Mouse (Mus musculus): Measurements from ENCODE around the gene Tas2r137. TPM values are rescaled to one million over a fixed set of nuclear protein-coding genes. Genes with fewer than 3 reads are reported as not detected.

Gene Tas2r137
- total RNA-seq (2022), result under 1 TPM in 2 of 4 experiments, not detected in 2; 0.27 to 0.34 TPM

GRCm38 (mm10) chr6:40490933-40491332 is at the start of gene Tas2r137:
Gene Tas2r137 (plus strand): TSS chr6:40491233.
- DNase-seq, result no peak

DNA sequence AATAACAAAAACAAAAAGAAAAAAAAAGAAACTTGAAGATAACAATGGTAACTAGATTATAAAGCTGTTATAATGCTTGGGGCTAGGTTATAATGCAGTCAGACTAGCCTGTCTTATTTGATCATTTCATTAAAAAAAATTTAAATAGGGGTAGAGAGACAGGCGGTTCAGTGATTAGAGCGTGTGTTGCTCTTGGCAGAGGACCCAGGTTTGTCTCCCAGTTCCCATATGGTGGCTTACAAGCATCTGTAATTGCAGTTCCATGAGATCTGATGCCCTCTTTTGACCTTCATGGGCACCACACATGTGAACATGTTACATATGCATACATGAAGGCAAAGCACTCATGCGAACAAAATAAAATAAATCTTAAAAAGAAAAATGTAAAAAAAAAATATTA is 49.8 kb upstream of the Tas2r137 start:
- DNase-seq, result no peak

- no peak for DNase-seq
Observed at GRCm38 (mm10) chr6:40441755-40442154, 49.3 kb upstream of the Tas2r137 start.

DNA sequence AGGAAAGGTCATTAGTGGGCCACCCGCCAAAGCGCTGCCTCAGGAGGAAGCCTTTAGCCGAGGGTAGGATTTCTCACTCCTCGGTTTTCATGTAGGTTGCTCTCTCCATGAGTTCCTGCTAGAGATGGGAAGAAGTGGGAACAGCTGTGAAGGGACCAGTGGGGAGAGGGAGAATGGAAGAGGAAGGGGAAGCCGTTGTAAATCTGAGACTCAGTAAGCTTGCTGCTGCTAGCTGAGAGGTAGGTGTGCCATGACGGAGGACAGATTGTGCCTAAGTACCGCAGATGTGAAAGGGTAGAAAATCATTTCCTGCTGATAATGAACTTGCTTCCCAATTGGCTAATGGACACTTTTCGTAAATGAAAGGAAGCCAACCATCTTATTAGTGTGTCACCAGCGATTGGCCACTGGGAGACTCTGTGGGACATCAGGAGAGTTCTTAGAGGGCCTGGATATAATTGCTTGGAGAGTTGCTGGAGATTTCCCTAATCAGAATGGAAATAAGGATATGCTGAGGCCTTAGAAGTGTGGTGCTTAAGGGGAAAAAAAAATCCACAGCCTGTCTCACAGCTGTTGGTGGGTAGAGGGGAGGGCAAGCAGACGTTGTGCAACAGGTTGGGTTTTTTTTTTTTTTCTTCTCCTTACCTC is 47.6 kb upstream of the Tas2r137 start:
- no peak for DNase-seq

- DNase-seq, result no peak
Observed at GRCm38 (mm10) chr6:40448626-40449025, 42.4 kb upstream of the Tas2r137 start.

GRCm38 (mm10) chr6:40454436-40455041 is 36.5 kb upstream of the Tas2r137 start:
- DNase-seq, result no peak

- no peak for DNase-seq
Observed at GRCm38 (mm10) chr6:40465710-40466109, 25.3 kb upstream of the Tas2r137 start.

- DNase-seq, result peak; percentile 88
Observed at GRCm38 (mm10) chr6:40470916-40471719, 19.9 kb upstream of the Tas2r137 start, which contains the start of gene Ssbp1. Gene Ssbp1 (plus strand): TSS chr6:40471352.

GRCm38 (mm10) chr6:40471720-40472010 is 19.4 kb upstream of the Tas2r137 start:
- no peak for DNase-seq

DNA sequence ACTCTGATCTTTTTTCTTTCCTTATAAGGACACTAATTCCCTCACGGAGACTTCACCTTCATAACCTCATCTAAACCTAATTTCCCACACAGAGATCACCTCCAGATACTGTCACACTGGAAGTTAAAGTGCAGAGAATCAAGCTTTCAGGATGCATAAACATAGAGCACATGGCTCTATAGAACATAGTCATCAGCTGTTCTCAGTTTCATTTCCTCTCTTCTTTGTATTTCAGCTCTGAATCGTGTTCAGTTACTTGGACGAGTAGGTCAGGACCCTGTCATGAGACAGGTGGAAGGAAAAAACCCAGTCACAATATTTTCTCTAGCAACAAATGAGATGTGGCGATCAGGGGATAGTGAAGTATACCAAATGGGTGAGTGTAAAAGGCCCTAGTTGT is 14.9 kb upstream of the Tas2r137 start:
- DNase-seq, result no peak

GRCm38 (mm10) chr6:40479705-40480104 is 11.3 kb upstream of the Tas2r137 start:
- DNase-seq, result no peak

- no peak for DNase-seq
Observed at GRCm38 (mm10) chr6:40482318-40482717, 8.7 kb upstream of the Tas2r137 start.

DNA sequence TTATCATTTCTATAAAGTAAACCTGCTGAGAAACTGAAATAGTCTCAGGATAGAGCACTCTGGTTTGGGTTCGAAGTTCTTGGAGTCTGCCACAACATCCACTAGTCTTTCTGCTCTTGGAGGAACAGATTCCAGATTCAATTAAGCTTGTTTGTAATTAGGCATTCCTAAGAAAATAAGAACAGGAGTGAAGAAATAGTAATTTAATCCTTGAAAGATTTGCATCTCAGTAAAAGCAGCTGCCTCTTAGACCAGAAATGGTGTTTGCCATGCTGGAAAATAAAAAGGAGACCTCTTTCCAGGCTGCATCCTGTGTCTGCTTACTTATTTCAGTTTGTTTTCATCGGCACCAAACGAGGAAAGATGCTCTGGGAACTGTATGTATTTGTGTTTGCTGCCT is 2.2 kb downstream of the Tas2r137 start, which contains the start of gene Tas2r108:
Gene Tas2r108 (plus strand): TSS at position 301 of the 400 bp plus-strand sequence.
- DNase-seq, result no peak

GRCm38 (mm10) chr6:40519408-40519807 is 28.4 kb downstream of the Tas2r137 start, which contains the start of gene Prss37:
Gene Prss37 (minus strand): TSS chr6:40519508.
- DNase-seq, result no peak

Other genes with a start within 250 kb of the Tas2r137 start
- gene Agk, start 166.1 kb upstream of the Tas2r137 start, total RNA-seq (2022), result 10 to 100 TPM; 30.7 to 37.0 (median 33.7) TPM
- 10 to 100 TPM; 16.5 to 19.3 (median 18.1) TPM for gene E330009J07Rik, start 55.1 kb upstream of the Tas2r137 start, total RNA-seq (2022)
- gene Wee2, start 52.1 kb upstream of the Tas2r137 start, total RNA-seq (2022), result not detected
- gene Ssbp1, start 19.9 kb upstream of the Tas2r137 start, total RNA-seq (2022), result 10 to 100 TPM; 41.7 to 58.6 (median 52.8) TPM
- under 1 TPM in 1 of 4 experiments, not detected in 3; 0.48 TPM for gene Tas2r108, start 2.3 kb downstream of the Tas2r137 start, total RNA-seq (2022)
- not detected for gene Prss37, start 28.3 kb downstream of the Tas2r137 start, total RNA-seq (2022)
- gene Olfr461, start 63.8 kb downstream of the Tas2r137 start, total RNA-seq (2022), result not detected
- under 1 TPM in 1 of 4 experiments, not detected in 3; 0.38 TPM for gene Olfr460, start 78.3 kb downstream of the Tas2r137 start, total RNA-seq (2022)
- 1 to 10 TPM; 2.0 to 3.2 (median 2.3) TPM for gene Clec5a, start 94.6 kb downstream of the Tas2r137 start, total RNA-seq (2022)
- not detected for gene Tas2r138, start 122.1 kb downstream of the Tas2r137 start, total RNA-seq (2022)
- gene Mgam, start 137.6 kb downstream of the Tas2r137 start, total RNA-seq (2022), result under 1 TPM in 2 of 4 experiments, not detected in 2; 0.08 to 0.20 TPM